Mouse (Mus musculus) heart, embryonic 11.5 days (tissue): ENCODE results near the gene 9430038I01Rik. TPM values are rescaled to one million over a fixed set of nuclear protein-coding genes. Genes with fewer than 3 reads are reported as not detected.

Experiments
- ATAC-seq: fragments of 200-750 bp; cut with Nextera tagmentation; replicated peaks from 2 replicates; pipeline ENCODE4 v1.8.0; 2017; ENCODE audit warnings: moderate library complexity; ENCODE audit not compliant: insufficient number of reproducible peaks, low FRiP score, low TSS enrichment
- H3K27ac ChIP-seq: fragments of 300-500 bp; sonication (generic); 2 replicates; pipeline ENCODE4 v1.5.1; 2014; ENCODE audit warnings: mild to moderate bottlenecking, low read depth, low read length
- H3K27me3 ChIP-seq: fragments of 300-500 bp; sonication (generic); 2 replicates; pipeline ENCODE4 v1.6.1; 2014; ENCODE audit warnings: mild to moderate bottlenecking, low read length, mixed read lengths; ENCODE audit not compliant: control insufficient read depth, insufficient read depth
- H3K36me3 ChIP-seq: fragments of 300-500 bp; sonication (generic); 2 replicates; pipeline ENCODE4 v1.6.1; 2014; ENCODE audit warnings: mild to moderate bottlenecking, low read length, moderate library complexity, mixed read lengths; ENCODE audit not compliant: control insufficient read depth, insufficient read depth
- H3K4me1 ChIP-seq: fragments of 300-500 bp; sonication (generic); 2 replicates; pipeline ENCODE4 v1.6.1; 2014; ENCODE audit warnings: low read length; ENCODE audit not compliant: control insufficient read depth, insufficient read depth
- H3K4me2 ChIP-seq: fragments of 300-500 bp; sonication (generic); 2 replicates; pipeline ENCODE4 v1.6.1; 2014; ENCODE audit warnings: mild to moderate bottlenecking, moderate library complexity
- H3K4me3 ChIP-seq: fragments of 300-500 bp; sonication (generic); 2 replicates; pipeline ENCODE4 v1.5.1; 2014; ENCODE audit warnings: low read depth, low read length
- H3K9ac ChIP-seq: fragments of 300-500 bp; sonication (generic); 2 replicates; pipeline ENCODE4 v1.6.1; 2014; ENCODE audit warnings: mild to moderate bottlenecking, low read depth, low read length, moderate library complexity
- H3K9me3 ChIP-seq: fragments of 300-500 bp; sonication (generic); replicated peaks from 2 replicates; pipeline ENCODE4 v1.6.1; 2016; ENCODE audit warnings: low read length; ENCODE audit not compliant: control insufficient read depth
- WGBS: fragments of 180-500 bp; shearing (Covaris S2); extraction: QIAGEN DNeasy Blood & Tissue Kit; methylation state at CpG from one replicate; pipeline ENCODE4 v1.1.7; 2014; ENCODE audit not compliant: insufficient replicate concordance; 5-methylcytosine and 5-hydroxymethylcytosine counted together
- polyA plus RNA-seq: library from polyadenylated mRNA; unstranded; fragments of >200 nt; fragmentation: Nextera tagmentation; extraction: Ambion mirVana; gene quantifications from 2 replicates; pipeline ENCODE4 v1.2.1, GENCODE M21; 2014

9430038I01Rik gene
- polyA plus RNA-seq, 1 experiment from 2014 or later = 17.4 TPM

GRCm38 (mm10) chr7:137387863-137388262 lies 22.7 kb downstream of the 9430038I01Rik start:
- H3K4me1 ChIP-seq = no peaks in the 10 kb centered on the region
- H3K27me3 ChIP-seq = no peaks in the 10 kb centered on the region
- no peak overlapping the region for H3K4me2 ChIP-seq
- H3K9me3 ChIP-seq = no peaks in the 10 kb centered on the region
- ATAC-seq = no peak
- no peak overlapping the region for H3K27ac ChIP-seq
- no peak overlapping the region for H3K4me3 ChIP-seq
- no peaks in the 10 kb centered on the region for H3K36me3 ChIP-seq
- WGBS = 89% methylated on average over 5 of the region's 5 CpGs
- H3K9ac ChIP-seq = no peak overlapping the region

GRCm38 (mm10) chr7:137374996-137375395 lies 35.6 kb downstream of the 9430038I01Rik start:
- H3K4me2 ChIP-seq = no peak overlapping the region
- 91% methylated on average over 7 of the region's 7 CpGs for WGBS
- no peak overlapping the region for H3K9ac ChIP-seq
- H3K9me3 ChIP-seq = no peaks in the 10 kb centered on the region
- H3K27me3 ChIP-seq = no peaks in the 10 kb centered on the region
- H3K4me3 ChIP-seq = no peak overlapping the region
- ATAC-seq = no peak
- no peaks in the 10 kb centered on the region for H3K4me1 ChIP-seq
- no peaks in the 10 kb centered on the region; the same call in 1 of the 2 replicates for H3K36me3 ChIP-seq
- H3K27ac ChIP-seq = no peak overlapping the region

DNA sequence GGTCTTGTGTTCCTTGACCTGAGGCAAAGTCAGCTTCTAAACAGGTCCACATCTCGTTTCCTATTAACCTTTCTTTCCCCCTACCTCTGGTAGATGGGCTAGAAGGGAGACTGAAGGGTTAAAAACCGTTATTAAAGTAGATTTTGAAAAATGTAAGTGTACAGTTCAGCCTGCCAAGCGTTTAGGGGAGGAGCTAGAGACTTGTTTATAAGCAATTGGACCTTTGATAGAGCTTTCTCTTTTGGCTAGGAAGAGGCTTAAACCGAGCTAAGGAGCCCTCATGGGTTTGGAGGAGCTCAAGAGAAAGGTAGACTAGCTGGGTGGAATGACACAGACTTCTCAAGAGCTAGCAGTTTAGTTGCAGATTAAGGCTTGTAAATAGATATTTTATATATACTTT lies 38.8 kb downstream of the 9430038I01Rik start:
- WGBS = 55% methylated on average over 4 of the region's 4 CpGs
- no peak overlapping the region for H3K4me2 ChIP-seq
- no peaks in the 10 kb centered on the region; the same call in 1 of the 2 replicates for H3K36me3 ChIP-seq
- ATAC-seq = no peak
- no peak overlapping the region for H3K4me3 ChIP-seq
- H3K9me3 ChIP-seq = no peaks in the 10 kb centered on the region
- no peaks in the 10 kb centered on the region for H3K4me1 ChIP-seq
- H3K9ac ChIP-seq = no peak overlapping the region
- no peaks in the 10 kb centered on the region for H3K27me3 ChIP-seq
- H3K27ac ChIP-seq = no peak overlapping the region

DNA sequence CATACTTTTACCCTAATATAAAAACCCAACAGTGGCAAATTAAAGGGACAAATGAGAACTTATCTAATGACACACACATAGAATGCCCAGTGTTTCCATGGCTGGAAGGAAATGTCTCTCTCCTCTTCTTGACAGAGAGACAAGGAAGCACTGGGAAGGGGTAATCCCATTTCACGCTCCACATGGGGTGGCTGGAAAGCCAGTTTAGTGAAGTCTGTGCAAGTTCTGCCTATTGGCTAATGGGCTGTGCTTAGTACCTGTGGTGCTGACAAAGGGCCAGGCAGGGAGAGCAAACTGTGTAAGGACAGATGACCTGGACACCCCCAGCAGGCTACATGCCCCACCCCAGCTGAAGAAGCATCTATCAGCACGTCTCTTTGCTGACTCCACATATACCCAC lies 40.4 kb downstream of the 9430038I01Rik start:
- no peak for ATAC-seq
- no peak overlapping the region for H3K27ac ChIP-seq
- no peak overlapping the region for H3K4me3 ChIP-seq
- 38% methylated on average over 2 of the region's 2 CpGs for WGBS
- H3K4me2 ChIP-seq = no peak overlapping the region
- no peaks in the 10 kb centered on the region for H3K4me1 ChIP-seq
- H3K9ac ChIP-seq = no peak overlapping the region
- no peaks in the 10 kb centered on the region; the same call in 1 of the 2 replicates for H3K36me3 ChIP-seq
- no peaks in the 10 kb centered on the region for H3K9me3 ChIP-seq
- H3K27me3 ChIP-seq = no peaks in the 10 kb centered on the region

GRCm38 (mm10) chr7:137366736-137367135 lies 43.8 kb downstream of the 9430038I01Rik start:
- Histone ChIP-seq H3K4me3 (no peak overlapping the region), H3K9ac (no peak overlapping the region), H3K27ac (no peak overlapping the region), H3K9me3 (no peaks in the 10 kb centered on the region), H3K4me1 (no peaks in the 10 kb centered on the region), H3K4me2 (no peak overlapping the region), H3K36me3 (no peaks in the 10 kb centered on the region), H3K27me3 (no peaks in the 10 kb centered on the region)
- no peak for ATAC-seq
- WGBS = 81% methylated on average over 4 of the region's 4 CpGs

DNA sequence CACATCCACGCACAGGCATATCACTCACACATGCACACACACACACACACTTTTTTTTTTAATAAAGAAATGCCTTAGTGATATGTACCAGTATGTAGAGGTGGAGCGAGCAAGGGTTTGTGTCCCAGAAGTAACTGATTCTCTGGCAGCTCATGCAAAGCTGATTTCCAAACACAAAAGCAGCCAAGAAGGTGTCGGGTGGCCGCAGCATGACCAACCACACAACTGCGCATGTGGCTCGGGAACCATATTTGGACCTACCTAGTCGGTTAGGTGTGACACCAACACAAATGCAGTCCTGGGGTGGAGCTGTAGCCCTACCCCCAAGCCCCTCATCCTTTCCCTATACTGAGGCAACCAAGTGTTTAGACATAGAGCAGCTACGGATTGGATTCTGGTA lies 45.5 kb downstream of the 9430038I01Rik start:
- H3K9me3 ChIP-seq = no peaks in the 10 kb centered on the region
- H3K4me1 ChIP-seq = no peaks in the 10 kb centered on the region
- H3K27me3 ChIP-seq = no peaks in the 10 kb centered on the region
- no peak overlapping the region for H3K4me2 ChIP-seq
- H3K4me3 ChIP-seq = no peak overlapping the region
- no peak for ATAC-seq
- no peak overlapping the region for H3K9ac ChIP-seq
- WGBS = 85% methylated on average over 8 of the region's 8 CpGs
- H3K27ac ChIP-seq = no peak overlapping the region
- no peaks in the 10 kb centered on the region for H3K36me3 ChIP-seq

- 69% methylated on average over 7 of the region's 7 CpGs for WGBS
- H3K9ac ChIP-seq = no peak overlapping the region
These were observed 46.0 kb downstream of the 9430038I01Rik start for GRCm38 (mm10) chr7:137364571-137364970.

DNA sequence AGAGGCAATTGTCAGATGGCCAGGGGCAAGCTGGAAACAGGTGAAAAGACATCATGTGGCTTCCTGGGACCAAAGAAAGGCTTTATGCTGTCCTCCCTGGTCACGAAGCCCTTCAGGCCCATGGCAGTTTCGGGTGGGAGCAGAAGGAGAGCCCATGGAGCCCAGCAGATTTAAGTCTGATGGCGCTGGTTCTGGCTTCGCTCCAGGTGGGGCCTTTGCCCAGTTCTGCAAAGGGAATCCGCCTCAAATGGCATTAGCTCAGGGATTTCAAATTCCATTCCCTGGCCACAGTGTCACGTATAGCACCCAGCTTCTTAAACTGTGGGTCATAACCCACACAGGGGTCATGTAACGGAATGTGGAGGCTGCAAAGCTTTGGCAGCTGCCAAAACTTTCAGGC lies 63.7 kb downstream of the 9430038I01Rik start:
- 72% methylated on average over 7 of the region's 7 CpGs for WGBS
- H3K27me3 ChIP-seq = no peaks in the 10 kb centered on the region
- no peak for ATAC-seq
- H3K4me3 ChIP-seq = no peak overlapping the region
- no peaks in the 10 kb centered on the region for H3K36me3 ChIP-seq
- no peak overlapping the region for H3K9ac ChIP-seq
- H3K4me2 ChIP-seq = no peak overlapping the region
- H3K27ac ChIP-seq = no peak overlapping the region
- no peaks in the 10 kb centered on the region for H3K9me3 ChIP-seq
- H3K4me1 ChIP-seq = no peaks in the 10 kb centered on the region

More at GRCm38 (mm10) chr7:137364571-137364970, 46.0 kb downstream of the 9430038I01Rik start:
- H3K9me3 ChIP-seq = no peaks in the 10 kb centered on the region
- no peak overlapping the region for H3K4me3 ChIP-seq
- H3K4me2 ChIP-seq = no peak overlapping the region
- no peaks in the 10 kb centered on the region for H3K36me3 ChIP-seq
- H3K4me1 ChIP-seq = no peaks in the 10 kb centered on the region
- ATAC-seq = no peak
- H3K27ac ChIP-seq = no peak overlapping the region
- no peaks in the 10 kb centered on the region for H3K27me3 ChIP-seq

- Histone ChIP-seq H3K4me3 (no peak overlapping the region), H3K9ac (no peak overlapping the region), H3K9me3 (no peaks in the 10 kb centered on the region), H3K4me2 (no peak overlapping the region), H3K36me3 (no peaks in the 10 kb centered on the region), H3K27ac (no peak overlapping the region), H3K27me3 (no peaks in the 10 kb centered on the region), H3K4me1 (no peaks in the 10 kb centered on the region)
- 69% methylated on average over 10 of the region's 10 CpGs for WGBS
- ATAC-seq = no peak
These were observed 64.5 kb downstream of the 9430038I01Rik start for GRCm38 (mm10) chr7:137346068-137346467.
